Mouse (Mus musculus) kidney, adult 8-10 months (tissue): ENCODE measurements around the gene Dpf3.

Experiments used
- DNase-seq, 2 experiments: peaks; one replicate each; pipeline ENCODE4 v3.0.0; 2022

Dpf3 gene

DNA sequence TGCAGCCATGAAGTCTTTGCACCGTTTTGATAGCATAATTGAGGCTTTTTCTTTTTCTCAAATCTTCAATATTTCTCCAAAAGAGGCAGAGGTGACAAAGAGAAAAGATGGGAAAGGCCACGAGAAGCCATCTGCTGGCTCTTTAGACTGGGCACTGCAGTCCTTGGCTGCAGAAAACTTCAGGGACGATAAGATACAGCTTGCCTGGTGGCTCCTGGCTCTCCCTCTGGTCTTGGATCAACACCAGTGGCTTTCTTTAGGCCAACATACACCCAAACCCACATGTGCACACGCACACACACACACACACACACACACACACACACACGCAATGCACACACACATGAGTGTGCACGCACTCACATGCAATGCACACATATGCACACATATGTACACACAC, 278.7 kb downstream of the Dpf3 start:
- no peak for DNase-seq

DNA sequence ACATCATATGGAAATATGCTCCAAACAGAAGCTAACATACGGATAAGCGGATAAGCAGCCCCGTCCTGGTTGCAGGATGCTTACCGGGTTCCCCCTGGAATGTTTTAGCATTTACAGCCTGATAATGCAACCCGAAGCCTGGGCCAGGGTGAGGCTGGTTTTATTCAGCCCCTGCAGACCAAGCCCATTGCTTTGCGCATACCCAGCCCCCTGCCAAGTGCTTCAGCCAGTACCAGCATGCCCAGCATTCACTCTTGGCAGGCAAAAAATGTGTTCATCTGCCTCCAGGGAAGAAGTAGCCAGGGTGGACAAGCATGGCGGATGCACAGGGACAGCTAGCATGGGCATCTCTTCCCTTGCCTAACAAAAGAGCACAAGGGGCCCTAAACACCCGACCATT, 279.5 kb downstream of the Dpf3 start:
- DNase-seq: no peak

GRCm38 (mm10) chr12:83207481-83207880, 280.0 kb downstream of the Dpf3 start:
- no peak for DNase-seq

- no peak for DNase-seq
Observed at GRCm38 (mm10) chr12:83206866-83207265, 280.6 kb downstream of the Dpf3 start.

DNA sequence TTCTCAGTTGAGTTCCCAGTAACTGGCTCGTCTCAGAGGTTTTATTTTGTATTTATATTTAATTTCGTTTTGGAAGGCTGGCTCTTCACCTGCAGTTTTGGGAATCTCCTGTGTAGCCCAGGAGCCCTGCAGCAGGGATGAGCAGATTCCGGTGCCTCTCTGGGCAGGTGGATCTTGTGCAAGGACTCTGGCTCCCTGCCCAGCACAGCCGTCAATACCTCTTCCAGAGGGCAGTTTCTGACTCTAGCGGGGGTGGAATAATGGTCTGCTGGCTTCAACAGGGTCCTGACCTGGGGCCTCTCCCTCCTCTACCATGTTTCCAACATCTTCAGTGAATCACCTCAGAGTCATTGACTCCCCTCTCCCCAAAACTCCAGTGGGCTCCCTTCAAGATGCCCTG, 283.2 kb downstream of the Dpf3 start:
- no peak for DNase-seq

DNA sequence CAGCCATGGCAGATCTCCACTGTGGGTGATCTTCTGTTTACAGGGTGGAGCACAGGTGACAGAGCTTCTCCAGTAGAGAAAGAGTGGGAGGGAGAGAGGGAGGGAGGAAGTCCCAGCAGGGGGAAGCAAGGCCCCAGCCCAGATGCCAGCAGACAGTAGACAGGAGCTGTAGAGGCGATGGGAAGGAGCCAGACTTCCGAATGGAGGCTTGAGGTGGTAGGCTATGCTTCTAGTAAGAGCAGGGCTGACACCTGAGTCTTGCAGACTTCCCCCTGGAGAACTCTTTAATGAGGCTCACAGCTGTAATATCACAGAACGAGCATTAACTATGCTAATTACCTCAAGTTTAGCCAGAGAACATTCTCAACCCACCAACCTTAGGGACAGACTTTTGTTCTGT, 285.8 kb downstream of the Dpf3 start:
- DNase-seq: no peak

DNA sequence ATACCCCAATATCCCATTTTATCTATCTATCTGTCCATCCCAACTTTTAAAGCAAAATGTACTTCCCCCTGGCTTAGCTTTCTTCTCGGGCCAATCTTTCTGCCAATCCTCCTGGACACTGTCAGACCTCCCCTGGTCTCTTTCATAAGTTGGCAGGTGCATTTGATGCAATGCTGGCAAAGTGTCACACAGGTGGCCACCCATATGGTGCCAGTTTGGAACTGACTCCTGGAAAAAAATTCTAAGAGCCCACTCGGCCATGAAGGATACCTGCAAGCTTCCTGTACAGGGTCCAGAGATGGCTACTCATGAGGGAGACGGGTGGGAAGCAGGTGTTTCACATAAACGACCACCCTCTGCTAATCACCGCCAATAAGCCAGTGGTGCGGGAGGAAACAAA, 307.0 kb downstream of the Dpf3 start:
- DNase-seq: no peak

GRCm38 (mm10) chr12:83179860-83180259, 307.7 kb downstream of the Dpf3 start:
- DNase-seq: no peak

DNA sequence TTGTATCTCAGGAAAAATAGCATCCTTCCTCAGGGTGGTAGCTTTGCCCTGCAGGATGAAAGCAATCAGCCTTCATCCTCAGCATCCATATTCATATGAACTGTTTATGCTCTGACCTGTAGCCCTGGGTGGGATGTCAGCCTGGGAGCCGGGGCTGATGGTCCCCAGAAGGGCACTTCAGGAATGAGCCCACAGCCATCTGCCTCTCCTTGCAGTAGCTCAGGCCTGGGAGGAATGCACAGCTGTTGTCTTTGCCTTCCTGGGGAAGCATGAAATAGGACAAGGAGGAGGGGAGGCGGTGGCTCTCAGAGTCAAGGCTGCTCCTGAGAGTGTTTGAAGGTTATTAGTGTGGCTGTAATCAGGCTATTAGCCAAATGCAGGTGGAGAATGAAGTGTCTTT, 308.7 kb downstream of the Dpf3 start:
- no peak for DNase-seq

DNA sequence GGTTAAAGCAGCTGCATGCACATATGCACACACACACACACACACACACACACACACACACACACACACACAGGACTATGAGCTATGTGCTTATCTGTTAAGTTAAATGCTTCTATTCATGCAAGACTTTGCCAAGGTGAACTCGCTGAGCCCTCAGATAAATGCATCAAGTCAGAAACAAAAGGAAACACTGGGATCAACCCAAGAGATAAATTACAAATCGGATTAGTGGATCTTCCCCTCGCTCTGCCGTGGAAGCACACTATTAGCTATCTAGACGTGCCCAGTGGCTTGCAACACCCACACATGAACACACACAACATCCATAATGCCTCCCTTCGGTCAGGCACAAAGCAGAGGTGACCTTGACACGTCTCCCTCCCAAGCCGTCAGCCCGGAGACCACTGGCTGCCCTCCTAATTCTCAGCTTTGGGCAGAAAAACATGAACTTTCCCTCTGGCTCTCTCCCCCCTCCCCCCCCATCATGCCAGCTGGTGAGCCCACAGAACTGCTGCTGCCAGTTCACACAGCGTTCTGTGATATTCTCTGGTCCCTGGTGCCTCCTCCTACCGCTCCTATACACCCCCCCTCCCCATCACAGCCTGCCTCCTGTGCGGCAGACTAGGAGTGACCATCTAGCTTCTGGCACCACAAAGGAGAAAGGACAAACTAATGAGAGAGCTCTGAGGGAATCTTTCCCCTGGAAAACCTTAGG, 317.9 kb downstream of the Dpf3 start:
- DNase-seq: no peak

GRCm38 (mm10) chr12:83168310-83168709, 319.2 kb downstream of the Dpf3 start:
- DNase-seq: no peak

DNA sequence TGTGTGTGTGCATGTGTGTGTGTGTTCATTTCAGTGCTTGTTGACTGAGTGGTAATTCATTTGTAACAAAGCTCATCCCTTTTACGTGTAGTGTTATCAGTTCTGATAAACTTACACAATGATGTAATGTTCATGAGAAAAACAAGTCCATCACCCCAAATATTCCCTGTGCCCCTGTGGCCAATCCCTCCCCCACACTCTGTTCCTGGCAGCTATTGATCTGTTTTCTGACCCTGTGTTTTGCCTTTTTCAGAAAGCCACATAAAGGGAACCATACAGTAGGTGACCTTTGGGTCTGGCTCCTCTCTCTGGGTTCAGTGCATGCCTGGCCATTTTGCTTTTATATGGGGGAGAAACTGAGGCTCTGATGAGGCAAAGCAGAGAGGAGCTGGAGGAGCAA, 322.5 kb downstream of the Dpf3 start:
- DNase-seq: no peak
